Mouse (Mus musculus) limb, embryonic 15.5 days (tissue): Measurements from ENCODE around the gene Cdk2. TPM values are rescaled to one million over a fixed set of nuclear protein-coding genes. Genes with fewer than 3 reads are reported as not detected.
"Not testable (repeated sequence)": the region's sequence is repeated elsewhere in the genome, so short reads cannot be mapped to it uniquely, and the experiment has no call there.

Experiments
- ATAC-seq: fragments of 200-750 bp; cut with Nextera tagmentation; 2 replicates; pipeline ENCODE4 v1.8.0; 2017; ENCODE audit warnings: low read depth, moderate TSS enrichment; ENCODE audit not compliant: insufficient number of reproducible peaks, low FRiP score, low TSS enrichment
- H3K27ac ChIP-seq: fragments of 300-500 bp; sonication (generic); 2 replicates; pipeline ENCODE4 v1.5.1; 2015; ENCODE audit warnings: moderate library complexity, mild to moderate bottlenecking, inconsistent platforms
- H3K27me3 ChIP-seq: fragments of 300-500 bp; sonication (generic); 2 replicates; pipeline ENCODE4 v1.6.1; 2015; ENCODE audit warnings: inconsistent platforms
- H3K36me3 ChIP-seq: fragments of 300-500 bp; sonication (generic); 2 replicates; pipeline ENCODE4 v1.6.1; 2015; ENCODE audit warnings: inconsistent platforms
- H3K4me1 ChIP-seq: fragments of 300-500 bp; sonication (generic); 2 replicates; pipeline ENCODE4 v1.6.1; 2015; ENCODE audit warnings: inconsistent platforms
- H3K4me2 ChIP-seq: fragments of 300-500 bp; sonication (generic); 2 replicates; pipeline ENCODE4 v1.6.1; 2015; ENCODE audit warnings: mild to moderate bottlenecking, inconsistent platforms
- H3K4me3 ChIP-seq: fragments of 300-500 bp; sonication (generic); 2 replicates; pipeline ENCODE4 v1.5.1; 2015; ENCODE audit warnings: mild to moderate bottlenecking, inconsistent platforms
- H3K9ac ChIP-seq: fragments of 300-500 bp; sonication (generic); 2 replicates; pipeline ENCODE4 v1.6.1; 2015; ENCODE audit warnings: inconsistent platforms
- H3K9me3 ChIP-seq: fragments of 300-500 bp; sonication (generic); 2 replicates; pipeline ENCODE4 v1.6.1; 2016; ENCODE audit warnings: inconsistent platforms
- WGBS: fragments of 180-500 bp; shearing (Covaris S2); methylation state at CpG from one replicate; pipeline ENCODE4 v1.1.7; 2015; 5-methylcytosine and 5-hydroxymethylcytosine counted together
- polyA plus RNA-seq: library from polyadenylated mRNA; unstranded; fragments of >200 nt; fragmentation: Nextera tagmentation; extraction: Ambion mirVana; gene quantifications from 2 replicates; pipeline ENCODE4 v1.2.1, GENCODE M21; 2015

Gene Cdk2
- polyA plus RNA-seq, 1 experiment from 2014 or later, result 108 TPM

- no peak overlapping the region for H3K27ac ChIP-seq
- no peaks in the 10 kb centered on the region for H3K9me3 ChIP-seq
- no peak overlapping the region for H3K4me3 ChIP-seq
- H3K27me3 ChIP-seq, result 0 out of 2 replicates have a peak, but pooled peaks cover 4% of the 10 kb centered on the region
- H3K4me2 ChIP-seq, result no peak overlapping the region
- no peak for ATAC-seq
- WGBS, result 65% methylated on average over 2 of the region's 2 CpGs
- H3K9ac ChIP-seq, result no peak overlapping the region
- peaks cover 27% of the 10 kb centered on the region for H3K4me1 ChIP-seq
- no peaks in the 10 kb centered on the region for H3K36me3 ChIP-seq
Observed at GRCm38 (mm10) chr10:128740296-128740695, 35.5 kb upstream of the Cdk2 start.

- WGBS, result 4% methylated on average over 15 of the region's 15 CpGs
- no peak for ATAC-seq
- Histone ChIP-seq H3K36me3 (peaks cover 13% of the 10 kb centered on the region), H3K4me2 (peak overlapping the region; percentile 24; the same call in 1 of the 2 replicates), H3K4me1 (peaks cover 6% of the 10 kb centered on the region), H3K27me3 (0 out of 2 replicates have a peak, but pooled peaks cover 3% of the 10 kb centered on the region), H3K27ac (no peak overlapping the region), H3K9me3 (no peaks in the 10 kb centered on the region), H3K9ac (no peak overlapping the region), H3K4me3 (no peak overlapping the region)
Observed at GRCm38 (mm10) chr10:128737435-128737834, 32.6 kb upstream of the Cdk2 start.

GRCm38 (mm10) chr10:128731992-128732391, 27.2 kb upstream of the Cdk2 start:
- no peak overlapping the region for H3K4me2 ChIP-seq
- no peak overlapping the region for H3K27ac ChIP-seq
- ATAC-seq, result no peak
- H3K9ac ChIP-seq, result no peak overlapping the region
- no peaks in the 10 kb centered on the region for H3K27me3 ChIP-seq
- H3K36me3 ChIP-seq, result peaks cover 35% of the 10 kb centered on the region
- no peaks in the 10 kb centered on the region for H3K9me3 ChIP-seq
- H3K4me1 ChIP-seq, result peaks cover 3% of the 10 kb centered on the region; the same call in 1 of the 2 replicates
- no peak overlapping the region for H3K4me3 ChIP-seq

GRCm38 (mm10) chr10:128731002-128731433, 26.2 kb upstream of the Cdk2 start:
- Histone ChIP-seq H3K27me3 (no peaks in the 10 kb centered on the region), H3K4me3 (no peak overlapping the region), H3K9ac (no peak overlapping the region), H3K9me3 (no peaks in the 10 kb centered on the region), H3K36me3 (peaks cover 37% of the 10 kb centered on the region), H3K4me2 (no peak overlapping the region), H3K4me1 (peaks cover 3% of the 10 kb centered on the region; the same call in 1 of the 2 replicates), H3K27ac (no peak overlapping the region)
- WGBS, result 20% methylated on average over 10 of the region's 10 CpGs
- ATAC-seq, result no peak

- WGBS, result 83% methylated on average over 5 of the region's 5 CpGs
- H3K27me3 ChIP-seq, result no peaks in the 10 kb centered on the region
- H3K4me1 ChIP-seq, result peaks cover 3% of the 10 kb centered on the region; the same call in 1 of the 2 replicates
- no peak overlapping the region for H3K4me2 ChIP-seq
- H3K27ac ChIP-seq, result no peak overlapping the region
- ATAC-seq, result no peak
- H3K4me3 ChIP-seq, result no peak overlapping the region
- H3K9ac ChIP-seq, result no peak overlapping the region
- no peaks in the 10 kb centered on the region for H3K9me3 ChIP-seq
- peaks cover 28% of the 10 kb centered on the region for H3K36me3 ChIP-seq
Observed at GRCm38 (mm10) chr10:128728059-128728458, 23.2 kb upstream of the Cdk2 start.

GRCm38 (mm10) chr10:128725466-128725865, 20.6 kb upstream of the Cdk2 start:
- H3K4me3 ChIP-seq, H3K9ac ChIP-seq, H3K9me3 ChIP-seq, H3K4me2 ChIP-seq, H3K27me3 ChIP-seq, H3K27ac ChIP-seq, H3K4me1 ChIP-seq, ATAC-seq: not testable (repeated sequence)
- 76% methylated on average over 4 of the region's 4 CpGs for WGBS
- H3K36me3 ChIP-seq, result peaks cover 25% of the 10 kb centered on the region

- no peak overlapping the region for H3K4me2 ChIP-seq
- peaks cover 17% of the 10 kb centered on the region for H3K36me3 ChIP-seq
- H3K27ac ChIP-seq, result no peak overlapping the region
- H3K9me3 ChIP-seq, result no peaks in the 10 kb centered on the region
- no peak for ATAC-seq
- 82% methylated on average over 19 of the region's 19 CpGs for WGBS
- no peak overlapping the region for H3K9ac ChIP-seq
- H3K27me3 ChIP-seq, result no peaks in the 10 kb centered on the region
- H3K4me3 ChIP-seq, result no peak overlapping the region
- H3K4me1 ChIP-seq, result no peaks in the 10 kb centered on the region
Observed at GRCm38 (mm10) chr10:128715559-128716537, 11.0 kb upstream of the Cdk2 start.

GRCm38 (mm10) chr10:128711318-128711717, 6.5 kb upstream of the Cdk2 start:
- not testable (repeated sequence) for H3K4me1 ChIP-seq, H3K27ac ChIP-seq, H3K9me3 ChIP-seq, H3K36me3 ChIP-seq, H3K9ac ChIP-seq, H3K4me2 ChIP-seq, H3K4me3 ChIP-seq, ATAC-seq, H3K27me3 ChIP-seq
- 93% methylated on average over 7 of the region's 7 CpGs for WGBS

- no peak for ATAC-seq
- no peaks in the 10 kb centered on the region for H3K9me3 ChIP-seq
- WGBS, result 7% methylated on average over 11 of the region's 11 CpGs
Observed at GRCm38 (mm10) chr10:128705317-128705693, 474 bp upstream of the Cdk2 start.

GRCm38 (mm10) chr10:128703895-128704294, 936 bp downstream of the Cdk2 start, which contains the start of gene Pmel:
Gene Pmel, plus strand, starts transcription at chr10:128704195.
- Histone ChIP-seq H3K4me3 (peak within 1 kb of the TSS; percentile 89), H3K27ac (peak within 1 kb of the TSS; percentile 98), H3K27me3 (no peaks in the 10 kb centered on the region), H3K4me2 (peak within 1 kb of the TSS; percentile 55), H3K9me3 (no peaks in the 10 kb centered on the region), H3K4me1 (peaks cover 19% of the 10 kb centered on the region), H3K9ac (peak within 1 kb of the TSS; percentile 84), H3K36me3 (peaks cover 40% of the 10 kb centered on the region)
- ATAC-seq, result no peak
- WGBS, result 8% methylated on average over 4 of the region's 4 CpGs

More at GRCm38 (mm10) chr10:128705317-128705693, 474 bp upstream of the Cdk2 start:
- Histone ChIP-seq H3K27ac (peak overlapping the region; percentile 98), H3K36me3 (peaks cover 26% of the 10 kb centered on the region), H3K27me3 (no peaks in the 10 kb centered on the region), H3K4me2 (peak overlapping the region; percentile 55), H3K4me1 (peaks cover 19% of the 10 kb centered on the region), H3K9ac (peak overlapping the region; percentile 29; the same call in 1 of the 2 replicates), H3K4me3 (peak overlapping the region; percentile 89)

- Histone ChIP-seq H3K9ac (no peak overlapping the region), H3K27ac (no peak overlapping the region), H3K4me2 (no peak overlapping the region), H3K36me3 (peaks cover 51% of the 10 kb centered on the region), H3K9me3 (no peaks in the 10 kb centered on the region), H3K4me1 (peaks cover 19% of the 10 kb centered on the region), H3K4me3 (no peak overlapping the region), H3K27me3 (no peaks in the 10 kb centered on the region)
- WGBS, result 81% methylated on average over 6 of the region's 6 CpGs
- no peak for ATAC-seq
Observed at GRCm38 (mm10) chr10:128702328-128703007, 2.4 kb downstream of the Cdk2 start.

- Histone ChIP-seq H3K36me3 (peaks cover 52% of the 10 kb centered on the region), H3K4me2 (no peak overlapping the region), H3K4me3 (no peak overlapping the region), H3K27ac (no peak overlapping the region), H3K27me3 (no peaks in the 10 kb centered on the region), H3K9me3 (no peaks in the 10 kb centered on the region), H3K9ac (no peak overlapping the region), H3K4me1 (peaks cover 19% of the 10 kb centered on the region)
- WGBS, result 88% methylated on average over 5 of the region's 5 CpGs
- no peak for ATAC-seq
Observed at GRCm38 (mm10) chr10:128700712-128701111, 4.1 kb downstream of the Cdk2 start.
